8 mouse cellular contexts compared by ENCODE assay signal in the genomic region with DNA sequence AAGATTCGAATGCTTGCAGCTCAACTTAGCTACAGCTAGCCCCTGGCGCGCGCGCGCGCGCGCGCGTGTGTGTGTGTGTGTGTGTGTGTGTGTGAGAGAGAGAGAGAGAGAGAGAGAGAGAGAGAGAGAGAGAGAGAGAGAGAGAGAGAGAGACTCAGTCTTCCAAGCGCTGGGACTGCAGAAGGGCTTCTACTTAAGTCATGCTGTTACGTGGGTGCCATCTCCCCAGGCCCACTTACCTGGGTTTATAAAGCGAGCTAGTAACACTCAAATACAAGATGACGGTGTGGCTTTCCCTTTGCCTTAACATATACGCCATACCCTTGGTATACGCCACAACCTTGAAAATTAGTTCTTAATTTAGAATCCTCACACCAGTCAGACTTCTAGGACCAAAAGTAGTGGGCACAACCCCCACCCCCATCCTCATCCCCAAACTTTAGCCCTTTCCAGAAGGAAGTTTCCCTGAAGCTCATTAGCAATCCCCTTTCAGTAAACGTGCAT. TPM values are rescaled to one million over a fixed set of nuclear protein-coding genes. Genes with fewer than 3 reads are reported as not detected.
DNase-seq lines count a peak whose midpoint lies in the region; ATAC-seq and TF ChIP-seq lines count a peak whose summit lies in the region.

No protein-coding gene starts in this region.

- peak overlapping the region; percentile 66; the same call in 1 of the 2 replicates for H3K27ac ChIP-seq in thymus, adult 2 months (ENCODE audit: control insufficient read depth, insufficient read depth, low read length)
- peak overlapping the region; percentile 91 for H3K27ac ChIP-seq in limb, embryonic 15.5 days

- TF ChIP-seq POLR2A in thymus, adult 2 months (IDR thresholded peaks at IDR 0.05; ENCODE audit: control insufficient read depth, extremely low read depth, insufficient read depth, low read length, poor library complexity): no peak

- 25% methylated on average over 18 of the region's 18 CpGs for WGBS in thymus, adult 2 months
- 6% methylated on average over 15 of the region's 18 CpGs for WGBS in limb, embryonic 15.5 days

- no peaks in the 10 kb centered on the region for H3K27me3 ChIP-seq in erythroblast, embryonic 14.5 days (ENCODE audit: control insufficient read depth)
- no peaks in the 10 kb centered on the region for H3K27me3 ChIP-seq in thymus, adult 2 months (ENCODE audit: control insufficient read depth, insufficient read depth, low read length)
- H3K27me3 ChIP-seq in limb, embryonic 15.5 days: no peaks in the 10 kb centered on the region

- no peak for ATAC-seq in erythroblast, adult 5-6 weeks (replicated peaks; ENCODE audit: low FRiP score, poor library complexity, severe bottlenecking)
- no peak for ATAC-seq in limb, embryonic 15.5 days (ENCODE audit: insufficient number of reproducible peaks, low FRiP score, low TSS enrichment, low read depth)

- no peaks in the 10 kb centered on the region for H3K9me3 ChIP-seq in erythroblast, embryonic 14.5 days (ENCODE audit: control insufficient read depth, low read length)
- H3K9me3 ChIP-seq in limb, embryonic 15.5 days: no peaks in the 10 kb centered on the region

- peaks cover 47% of the 10 kb centered on the region for H3K4me1 ChIP-seq in erythroblast, embryonic 14.5 days (ENCODE audit: control insufficient read depth)
- peaks cover 14% of the 10 kb centered on the region for H3K4me1 ChIP-seq in thymus, adult 2 months (replicated peaks; ENCODE audit: control insufficient read depth, insufficient read depth, low read length)
- H3K4me1 ChIP-seq in limb, embryonic 15.5 days: peaks cover 15% of the 10 kb centered on the region

- no peak for TF ChIP-seq CTCF in thymus, adult 2 months (IDR thresholded peaks at IDR 0.05; ENCODE audit: borderline replicate concordance, control insufficient read depth, extremely low read depth, insufficient read depth, low read length, poor library complexity)

- H3K4me3 ChIP-seq in erythroblast, embryonic 14.5 days (replicated peaks): peak overlapping the region; percentile 75
- peak overlapping the region; percentile 77 for H3K4me3 ChIP-seq in thymus, adult 2 months (ENCODE audit: control insufficient read depth, insufficient read depth, low read length)
- peak overlapping the region; percentile 47 for H3K4me3 ChIP-seq in limb, embryonic 15.5 days

- H3K36me3 ChIP-seq in erythroblast, embryonic 14.5 days (ENCODE audit: control insufficient read depth): no peaks in the 10 kb centered on the region
- no peaks in the 10 kb centered on the region for H3K36me3 ChIP-seq in thymus, adult 2 months (ENCODE audit: control insufficient read depth, insufficient read depth, low read length)
- no peaks in the 10 kb centered on the region for H3K36me3 ChIP-seq in limb, embryonic 15.5 days

- H3K9ac ChIP-seq in limb, embryonic 15.5 days: peak overlapping the region; percentile 35

- DNase-seq in thymus, adult 2 months: no peak
- DNase-seq in thymus, postnatal 0 days (ENCODE audit: low spot score): no peak
- DNase-seq in right cerebral cortex, postnatal 4 days: no peak
- no peak for DNase-seq in embryo, embryonic 9.5 days (ENCODE audit: extremely low spot score)
- no peak for DNase-seq in adrenal gland, adult 18-20 months (ENCODE audit: low spot score in 2 of 2)

- H3K4me2 ChIP-seq in limb, embryonic 15.5 days: peak overlapping the region; percentile 77

RNA-seq across cellular contexts. Expression of gene Scd2, which starts 25.9 kb away (rescaled TPM):
- 0.27 TPM in 2 replicates for polyA plus RNA-seq in erythroblast, embryonic 14.5 days (2012)
- total RNA-seq in erythroblast, adult 5-6 weeks (2015; ENCODE audit: low replicate concordance): 11.3 and 16.7 TPM in 2 replicates
- total RNA-seq in erythroblast, adult 5-6 weeks (2017; ENCODE audit: low replicate concordance): 17.3 and 20.9 TPM in 2 replicates
- 261 and 320 TPM in 2 replicates for polyA plus RNA-seq in thymus, adult 2 months (2012; rRNA removed)
- 68.8 and 69.7 TPM in 2 replicates for polyA plus RNA-seq in thymus, postnatal 0 days (2015; fragmentation: Nextera tagmentation; extraction: Ambion mirVana)
- polyA plus RNA-seq in limb, embryonic 15.5 days (2015; fragmentation: Nextera tagmentation; extraction: Ambion mirVana): 200 and 221 TPM in 2 replicates
- total RNA-seq in adrenal gland, adult 18-20 months (2021): 100 to 1,000 TPM; 836 to 847 TPM

Comparison
In these comparisons a context has a peak if more than half of its experiments do, and no peak if none do; other contexts are left out.
1. RNA of gene Scd2, which starts 25.9 kb away (polyA plus RNA-seq): 261 to 320 TPM in thymus, adult 2 months, 200 to 221 TPM in limb, embryonic 15.5 days and 68.8 to 69.7 TPM in thymus, postnatal 0 days; 0.27 TPM in erythroblast, embryonic 14.5 days; every median in the first group is over 10 times any median in the second.
2. Peak in every context shown above with its lines, with median percentiles within 50 percentile points of each other: H3K4me3 ChIP-seq.